Mouse (Mus musculus): ENCODE results near the gene Akp3. TPM values are rescaled to one million over a fixed set of nuclear protein-coding genes. Genes with fewer than 3 reads are reported as not detected.

Gene Akp3
- polyA plus RNA-seq, 1 experiment from 2014 or later: not detected

DNA sequence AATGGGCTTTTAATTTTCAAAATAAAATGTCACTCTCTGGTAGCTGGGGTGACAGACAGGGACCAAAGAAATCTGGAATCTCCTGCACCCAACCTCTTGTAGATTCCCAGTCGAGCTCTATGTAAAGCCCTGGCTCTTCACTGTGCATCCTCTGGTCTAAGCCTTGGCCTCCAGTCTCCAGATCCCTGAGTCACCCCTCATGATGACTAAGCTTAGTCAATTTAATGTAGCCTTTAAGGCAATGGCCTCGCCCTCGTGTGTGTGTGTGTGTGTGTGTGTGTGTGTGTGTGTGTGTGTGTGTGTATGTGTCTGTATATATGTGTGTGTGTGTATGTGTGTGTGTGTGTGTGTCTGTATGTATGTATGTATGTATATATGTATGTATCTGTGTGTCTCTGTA is 34.6 kb downstream of the Akp3 start:
- H3K27me3 ChIP-seq (replicated peaks; ENCODE audit: low read depth, poor library complexity, severe bottlenecking): peaks cover 98% of the 10 kb centered on the region
- no peaks in the 10 kb centered on the region for H3K9me3 ChIP-seq
- peaks cover 32% of the 10 kb centered on the region for H3K4me1 ChIP-seq
- no peak overlapping the region for H3K4me3 ChIP-seq
- no peak overlapping the region for H3K27ac ChIP-seq (replicated peaks)
- WGBS: 90% methylated on average over 3 of the region's 3 CpGs
- no peaks in the 10 kb centered on the region for H3K36me3 ChIP-seq (replicated peaks)
- DNase-seq (ENCODE audit: low spot score): no peak

DNA sequence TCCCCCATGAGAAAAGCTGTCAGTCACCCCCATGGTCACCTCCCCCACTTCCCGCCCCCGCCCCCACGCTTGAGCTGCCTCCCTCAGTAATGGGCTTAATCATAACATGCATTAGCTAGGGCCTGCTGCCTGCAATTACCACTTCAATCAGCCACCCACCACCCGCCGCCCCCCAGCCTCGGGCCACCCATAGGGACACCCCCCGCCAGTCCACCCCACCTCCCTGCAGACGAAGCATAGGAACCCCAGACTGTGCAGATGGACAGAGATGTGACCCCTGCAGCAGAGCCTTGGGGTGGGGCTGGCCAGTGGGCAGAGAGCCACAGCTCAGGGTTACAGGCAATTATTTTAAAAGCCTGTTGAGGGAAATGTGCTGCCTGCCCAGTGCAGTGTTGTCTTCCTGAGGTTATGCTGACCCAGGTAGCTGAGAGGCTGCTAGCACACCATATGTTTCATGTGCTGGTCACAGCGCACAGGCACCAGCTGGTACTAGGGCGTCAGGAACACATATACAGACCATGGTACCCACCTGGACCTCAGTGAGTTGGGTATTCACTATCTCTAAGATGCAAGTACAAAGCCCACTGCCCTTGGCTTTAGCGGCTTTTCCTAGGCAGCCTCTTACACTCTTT is 39.5 kb downstream of the Akp3 start:
- H3K9me3 ChIP-seq: no peaks in the 10 kb centered on the region
- DNase-seq (ENCODE audit: low spot score): no peak
- peaks cover 98% of the 10 kb centered on the region for H3K27me3 ChIP-seq (replicated peaks; ENCODE audit: low read depth, poor library complexity, severe bottlenecking)
- WGBS: 40% methylated on average over 11 of the region's 11 CpGs
- no peak overlapping the region for H3K4me3 ChIP-seq
- H3K27ac ChIP-seq (replicated peaks): no peak overlapping the region
- no peaks in the 10 kb centered on the region for H3K36me3 ChIP-seq (replicated peaks)
- peaks cover 23% of the 10 kb centered on the region for H3K4me1 ChIP-seq

DNA sequence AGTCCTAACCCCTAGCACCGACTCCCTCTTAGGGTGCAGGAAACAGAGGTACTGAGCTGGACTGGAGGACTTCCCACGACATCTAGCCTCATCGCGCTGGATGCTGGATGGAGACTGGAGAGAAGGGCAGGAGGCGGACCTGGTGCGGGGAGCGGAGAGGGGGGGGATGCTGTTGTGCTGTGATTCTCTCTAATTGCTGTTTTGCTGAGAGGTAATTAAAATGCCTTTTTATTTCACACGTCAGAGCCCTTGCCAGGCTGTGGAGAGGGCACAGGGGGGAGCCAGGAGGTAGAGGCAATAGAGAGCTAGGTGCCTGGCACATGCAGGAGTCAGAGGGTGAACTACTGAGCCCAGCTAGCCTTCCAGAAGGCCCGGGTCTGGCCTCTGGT is 40.0 kb downstream of the Akp3 start:
- DNase-seq (ENCODE audit: low spot score): no peak
- WGBS: 44% methylated on average over 9 of the region's 9 CpGs
- Histone ChIP-seq H3K4me1 (peaks cover 28% of the 10 kb centered on the region), H3K27me3 (replicated peaks; ENCODE audit: low read depth, poor library complexity, severe bottlenecking) (peaks cover 99% of the 10 kb centered on the region), H3K27ac (replicated peaks) (no peak overlapping the region), H3K4me3 (no peak overlapping the region), H3K36me3 (replicated peaks) (no peaks in the 10 kb centered on the region), H3K9me3 (no peaks in the 10 kb centered on the region)

DNA sequence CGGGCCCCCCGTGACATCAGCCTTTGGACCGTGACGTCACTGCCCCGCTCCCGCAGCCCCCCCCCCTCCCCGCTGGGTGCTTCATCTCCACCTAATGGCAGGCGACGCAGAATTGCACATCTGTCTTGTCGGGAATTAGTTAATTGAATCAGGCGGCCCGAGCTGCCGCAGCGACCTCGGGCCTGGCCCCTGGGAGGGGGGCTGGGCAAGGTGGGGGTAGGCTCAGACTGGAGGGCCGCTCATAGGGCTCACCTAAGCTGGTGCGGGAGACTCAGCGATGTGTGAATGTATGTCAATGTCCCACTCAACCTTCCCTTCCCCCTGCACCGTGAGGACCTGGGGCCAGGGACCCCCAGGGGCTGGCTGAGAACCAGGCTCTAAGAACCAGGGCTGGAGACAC is 45.7 kb downstream of the Akp3 start:
- Histone ChIP-seq H3K4me3 (peak overlapping the region; percentile 33), H3K4me1 (peaks cover 43% of the 10 kb centered on the region), H3K27ac (replicated peaks) (no peak overlapping the region), H3K9me3 (no peaks in the 10 kb centered on the region), H3K36me3 (replicated peaks) (no peaks in the 10 kb centered on the region), H3K27me3 (replicated peaks; ENCODE audit: low read depth, poor library complexity, severe bottlenecking) (peaks cover 96% of the 10 kb centered on the region)
- DNase-seq (ENCODE audit: low spot score): peak; percentile 53
- 8% methylated on average over 19 of the region's 19 CpGs for WGBS

DNA sequence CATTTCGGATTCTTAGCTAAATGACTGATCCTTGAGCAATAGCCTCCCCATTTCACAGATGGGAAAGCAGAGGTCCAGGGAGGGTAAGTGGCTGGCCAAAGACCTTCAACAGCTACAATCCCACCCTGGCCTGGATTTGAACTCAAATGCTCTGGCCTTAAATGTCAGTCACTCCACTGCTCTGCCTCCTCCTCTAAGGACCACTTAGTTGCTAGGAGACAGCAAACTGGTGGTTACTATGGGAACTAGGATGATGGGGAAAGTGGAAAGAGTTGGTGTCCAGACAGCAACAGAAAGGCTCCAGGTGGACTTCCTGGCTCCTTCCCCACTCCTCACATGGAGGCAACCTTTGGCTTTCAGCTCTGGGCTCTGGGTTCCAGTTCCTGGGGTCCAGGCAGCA is 46.5 kb downstream of the Akp3 start:
- no peaks in the 10 kb centered on the region for H3K36me3 ChIP-seq (replicated peaks)
- no peak for DNase-seq (ENCODE audit: low spot score)
- no peak overlapping the region for H3K27ac ChIP-seq (replicated peaks)
- peaks cover 50% of the 10 kb centered on the region for H3K4me1 ChIP-seq
- H3K4me3 ChIP-seq: no peak overlapping the region
- no peaks in the 10 kb centered on the region for H3K9me3 ChIP-seq
- H3K27me3 ChIP-seq (replicated peaks; ENCODE audit: low read depth, poor library complexity, severe bottlenecking): peaks cover 95% of the 10 kb centered on the region
- 84% methylated on average over 1 of the region's 1 CpGs for WGBS

DNA sequence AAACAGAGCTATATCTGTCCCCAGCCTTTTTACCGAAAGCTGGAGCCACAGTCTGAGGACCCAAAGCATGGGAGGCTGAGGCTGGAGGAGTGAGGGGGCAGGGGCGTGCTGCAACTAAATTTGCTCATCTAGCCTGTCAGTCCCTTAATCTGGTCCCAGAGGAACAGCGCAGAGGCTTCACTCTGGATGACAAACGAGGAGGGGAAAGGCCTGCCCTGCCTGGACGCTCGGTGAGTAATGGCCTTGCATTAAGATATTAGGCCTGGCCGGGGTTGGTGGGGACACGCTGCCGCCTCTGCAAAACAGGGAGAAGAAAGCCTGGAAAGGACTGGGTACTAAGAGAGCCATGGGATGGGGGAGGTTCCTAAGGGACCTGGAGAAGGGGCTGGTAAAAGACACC is 47.5 kb downstream of the Akp3 start:
- H3K4me3 ChIP-seq: no peak overlapping the region
- no peak overlapping the region for H3K27ac ChIP-seq (replicated peaks)
- H3K9me3 ChIP-seq: no peaks in the 10 kb centered on the region
- H3K36me3 ChIP-seq (replicated peaks): no peaks in the 10 kb centered on the region
- H3K27me3 ChIP-seq (replicated peaks; ENCODE audit: low read depth, poor library complexity, severe bottlenecking): peaks cover 95% of the 10 kb centered on the region
- 53% methylated on average over 9 of the region's 9 CpGs for WGBS
- H3K4me1 ChIP-seq: peaks cover 50% of the 10 kb centered on the region
- DNase-seq (ENCODE audit: low spot score): no peak

DNA sequence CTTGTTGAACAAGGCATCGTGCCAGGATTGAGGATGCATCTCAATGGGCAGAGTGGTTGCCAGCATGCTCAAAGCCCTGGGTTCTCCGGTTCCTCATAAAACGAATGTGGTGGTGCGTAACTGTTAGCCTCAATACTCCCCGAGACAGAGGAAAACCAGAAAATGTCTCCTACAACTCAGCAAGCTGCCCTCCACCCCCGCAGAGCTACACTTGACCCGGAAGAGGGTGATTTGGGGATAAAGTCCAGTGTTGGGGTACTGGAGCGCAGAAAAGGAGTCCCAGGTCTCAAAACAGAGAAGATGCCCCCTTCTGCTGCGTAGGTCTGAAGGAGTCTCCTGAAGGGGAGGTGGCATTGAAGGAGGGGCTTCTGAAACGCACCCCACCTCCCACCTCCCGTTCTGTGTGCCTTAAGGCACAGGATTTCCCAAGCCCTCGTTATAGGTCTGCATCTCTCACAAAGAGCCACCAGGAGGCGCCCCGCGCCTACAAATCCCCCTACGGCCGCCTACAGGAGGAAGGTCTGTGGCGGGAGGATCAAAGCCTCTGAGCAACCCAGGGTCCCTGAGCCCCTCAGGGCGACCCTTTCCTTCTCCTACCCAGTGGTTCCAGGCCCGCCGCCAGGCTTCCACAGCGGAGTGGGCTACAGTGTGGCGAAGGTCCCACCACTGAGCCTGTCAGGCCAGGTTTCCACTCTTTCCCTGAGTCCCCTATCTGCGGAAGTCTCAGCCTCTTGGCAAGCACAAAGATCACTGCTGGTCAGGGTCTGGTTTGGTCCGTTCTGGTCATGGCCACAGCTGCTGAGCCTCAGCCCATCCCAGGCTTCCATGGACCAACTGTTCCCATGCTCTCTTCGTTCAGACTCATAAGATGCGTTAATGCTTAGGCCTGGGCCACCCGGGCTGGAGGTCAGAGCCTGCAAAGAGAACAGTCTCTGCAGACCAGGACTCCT is 49.5 kb downstream of the Akp3 start:
- H3K9me3 ChIP-seq: no peaks in the 10 kb centered on the region
- DNase-seq (ENCODE audit: low spot score): peak; percentile 86
- 25% methylated on average over 28 of the region's 28 CpGs for WGBS
- H3K4me1 ChIP-seq: peaks cover 43% of the 10 kb centered on the region
- H3K36me3 ChIP-seq (replicated peaks): no peaks in the 10 kb centered on the region
- H3K27me3 ChIP-seq (replicated peaks; ENCODE audit: low read depth, poor library complexity, severe bottlenecking): peaks cover 77% of the 10 kb centered on the region
- no peak overlapping the region; the same call in 1 of the 2 replicates for H3K27ac ChIP-seq (replicated peaks)
- H3K4me3 ChIP-seq: peak overlapping the region; percentile 27; the same call in 1 of the 2 replicates

DNA sequence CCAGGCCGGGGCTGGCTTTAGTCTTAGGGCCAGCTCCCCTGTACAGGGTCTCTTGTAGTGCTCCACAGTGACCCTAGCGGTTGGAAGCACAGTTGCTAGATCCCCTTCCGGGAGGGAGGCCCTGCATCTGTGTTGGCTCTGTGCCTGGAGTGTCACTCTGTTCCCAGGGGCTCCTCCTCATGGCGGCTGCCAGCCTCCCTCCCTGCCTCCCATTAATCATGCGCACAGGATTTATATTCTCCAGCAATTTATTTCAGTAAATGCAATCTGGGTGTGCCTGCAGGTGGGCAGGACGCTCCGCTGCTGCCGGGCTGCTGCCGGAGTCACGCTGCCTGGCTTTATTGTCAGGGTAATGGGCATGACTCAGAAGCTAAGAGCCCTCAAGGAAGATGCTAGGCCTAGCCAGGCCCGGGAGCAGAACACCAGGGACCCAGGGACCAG is 51.1 kb downstream of the Akp3 start:
- H3K27me3 ChIP-seq (replicated peaks; ENCODE audit: low read depth, poor library complexity, severe bottlenecking): peaks cover 77% of the 10 kb centered on the region
- peaks cover 27% of the 10 kb centered on the region for H3K4me1 ChIP-seq
- no peak overlapping the region for H3K4me3 ChIP-seq
- peak; percentile 68 for DNase-seq (ENCODE audit: low spot score)
- H3K36me3 ChIP-seq (replicated peaks): no peaks in the 10 kb centered on the region
- 15% methylated on average over 11 of the region's 11 CpGs for WGBS
- no peaks in the 10 kb centered on the region for H3K9me3 ChIP-seq
- H3K27ac ChIP-seq (replicated peaks): no peak overlapping the region

Other genes starting within 250 kb of the Akp3 start
- not detected in 2 replicates for gene Alppl2, start 35.0 kb upstream of the Akp3 start, polyA plus RNA-seq (2016; fragmentation: Nextera tagmentation; extraction: Ambion mirVana)
- gene Alpi, start 23.4 kb upstream of the Akp3 start, polyA plus RNA-seq (2016; fragmentation: Nextera tagmentation; extraction: Ambion mirVana): not detected in 2 replicates
- 1.2 and 3.1 TPM in 2 replicates for gene Ecel1, start 31.5 kb downstream of the Akp3 start, polyA plus RNA-seq (2016; fragmentation: Nextera tagmentation; extraction: Ambion mirVana)
- 0.71 and 0.94 TPM in 2 replicates for gene Prss56, start 58.3 kb downstream of the Akp3 start, polyA plus RNA-seq (2016; fragmentation: Nextera tagmentation; extraction: Ambion mirVana)
- 0.13 and 0.17 TPM in 2 replicates for gene Chrnd, start 65.6 kb downstream of the Akp3 start, polyA plus RNA-seq (2016; fragmentation: Nextera tagmentation; extraction: Ambion mirVana)
- 0.35 and 0.39 TPM in 2 replicates for gene Chrng, start 79.7 kb downstream of the Akp3 start, polyA plus RNA-seq (2016; fragmentation: Nextera tagmentation; extraction: Ambion mirVana)
- 175 and 185 TPM in 2 replicates for gene Eif4e2, start 88.9 kb downstream of the Akp3 start, polyA plus RNA-seq (2016; fragmentation: Nextera tagmentation; extraction: Ambion mirVana)
- 0.69 and 0.77 TPM in 2 replicates for gene Efhd1, start 139.4 kb downstream of the Akp3 start, polyA plus RNA-seq (2016; fragmentation: Nextera tagmentation; extraction: Ambion mirVana)
- gene Gigyf2, start 202.0 kb downstream of the Akp3 start, polyA plus RNA-seq (2016; fragmentation: Nextera tagmentation; extraction: Ambion mirVana): 49.7 and 55.2 TPM in 2 replicates